Mouse (Mus musculus): ENCODE data around the gene Sipa1l3.

Gene Sipa1l3

GRCm38 (mm10) chr7:29336795-29337319, 181.6 kb downstream of the Sipa1l3 start:
- no peak for DNase-seq (ENCODE audit: low read depth, low spot score)

- no peak for DNase-seq (ENCODE audit: low read depth, low spot score)
These were observed 182.4 kb downstream of the Sipa1l3 start for GRCm38 (mm10) chr7:29335841-29336671.

- no peak for DNase-seq (ENCODE audit: low read depth, low spot score)
These were observed 183.2 kb downstream of the Sipa1l3 start for GRCm38 (mm10) chr7:29335276-29335675.

GRCm38 (mm10) chr7:29334156-29334555, 184.3 kb downstream of the Sipa1l3 start:
- DNase-seq (ENCODE audit: low read depth, low spot score): no peak

GRCm38 (mm10) chr7:29328984-29329383, 189.5 kb downstream of the Sipa1l3 start:
- DNase-seq (ENCODE audit: low read depth, low spot score): no peak

- DNase-seq (ENCODE audit: low read depth, low spot score): no peak
These were observed 191.4 kb downstream of the Sipa1l3 start for GRCm38 (mm10) chr7:29327087-29327486.

- no peak for DNase-seq (ENCODE audit: low read depth, low spot score)
These were observed 198.8 kb downstream of the Sipa1l3 start for GRCm38 (mm10) chr7:29319337-29320307.

GRCm38 (mm10) chr7:29318115-29318911, 200.1 kb downstream of the Sipa1l3 start:
- no peak for DNase-seq (ENCODE audit: low read depth, low spot score)

GRCm38 (mm10) chr7:29317558-29317957, 200.9 kb downstream of the Sipa1l3 start:
- DNase-seq (ENCODE audit: low read depth, low spot score): no peak

GRCm38 (mm10) chr7:29316976-29317375, 201.5 kb downstream of the Sipa1l3 start:
- no peak for DNase-seq (ENCODE audit: low read depth, low spot score)

- no peak for DNase-seq (ENCODE audit: low read depth, low spot score)
These were observed 202.2 kb downstream of the Sipa1l3 start for GRCm38 (mm10) chr7:29316137-29316734.

- no peak for DNase-seq (ENCODE audit: low read depth, low spot score)
These were observed 203.4 kb downstream of the Sipa1l3 start for GRCm38 (mm10) chr7:29314844-29315628.

GRCm38 (mm10) chr7:29313572-29314261, 204.7 kb downstream of the Sipa1l3 start:
- DNase-seq (ENCODE audit: low read depth, low spot score): no peak

GRCm38 (mm10) chr7:29313051-29313450, 205.4 kb downstream of the Sipa1l3 start:
- no peak for DNase-seq (ENCODE audit: low read depth, low spot score)

GRCm38 (mm10) chr7:29309749-29310148, 208.7 kb downstream of the Sipa1l3 start:
- DNase-seq (ENCODE audit: low read depth, low spot score): no peak

GRCm38 (mm10) chr7:29309221-29309721, 209.2 kb downstream of the Sipa1l3 start:
- DNase-seq (ENCODE audit: low read depth, low spot score): no peak

GRCm38 (mm10) chr7:29307350-29308104, 210.9 kb downstream of the Sipa1l3 start:
- no peak for DNase-seq (ENCODE audit: low read depth, low spot score)

GRCm38 (mm10) chr7:29306619-29307018, 211.8 kb downstream of the Sipa1l3 start:
- DNase-seq (ENCODE audit: low read depth, low spot score): no peak
